Mouse (Mus musculus) adrenal gland, adult 18-20 months (tissue): ENCODE measurements around the gene Man2b2. TPM values are rescaled to one million over a fixed set of nuclear protein-coding genes. Genes with fewer than 3 reads are reported as not detected.

ENCODE experiments used
- DNase-seq, 2 experiments: peaks; one replicate each; pipeline ENCODE4 v3.0.0; 2021 to 2022; ENCODE audit warnings: low spot score in 2 of 2
- total RNA-seq, 2 experiments: library from RNA; stranded (reverse); gene quantifications; 1 replicate in 1 of 2; 2 replicates in 1 of 2; pipeline ENCODE4 v1.2.3; 2021

Gene Man2b2
- total RNA-seq, 2 experiments from 2014 or later: 53.6 to 57.2 TPM

GRCm38 (mm10) chr5:36775317-36775716 lies 55.1 kb downstream of the Man2b2 start:
- DNase-seq: no peak

- DNase-seq: no peak
Measured at GRCm38 (mm10) chr5:36772586-36772985, 57.9 kb downstream of the Man2b2 start.

- DNase-seq: no peak
Measured at GRCm38 (mm10) chr5:36769603-36770002, 60.9 kb downstream of the Man2b2 start.

- no peak for DNase-seq
Measured at GRCm38 (mm10) chr5:36766958-36767703, 63.3 kb downstream of the Man2b2 start.

- DNase-seq: no peak
Measured at GRCm38 (mm10) chr5:36759848-36760247, 70.6 kb downstream of the Man2b2 start.

GRCm38 (mm10) chr5:36757033-36757432 lies 73.4 kb downstream of the Man2b2 start:
- no peak for DNase-seq

Other genes with a start within 250 kb of the Man2b2 start
- 10 to 100 TPM; 34.4 to 57.2 TPM for gene Tbc1d14, start 237.4 kb downstream of the Man2b2 start, total RNA-seq
- 10 to 100 TPM; 73.9 to 87.5 TPM for gene D5Ertd579e, start 134.6 kb downstream of the Man2b2 start, total RNA-seq
- 10 to 100 TPM; 27.0 to 35.8 TPM for gene Bloc1s4, start 82.0 kb downstream of the Man2b2 start, total RNA-seq
- gene Mrfap1, start 33.9 kb downstream of the Man2b2 start, total RNA-seq: 100 to 1,000 TPM; 581 to 655 TPM
- gene Ppp2r2c, start 37.9 kb upstream of the Man2b2 start, total RNA-seq: 1 to 10 TPM; 4.4 to 6.9 TPM
- 100 to 1,000 TPM in 1 of 2 experiments, 10 to 100 TPM in 1; 28.0 to 133 TPM for gene Wfs1, start 158.6 kb upstream of the Man2b2 start, total RNA-seq